Mouse (Mus musculus): ENCODE measurements at regions not wholly inside any gene's neighbourhood (a gene's known extent, or its start where the extent isn't known, plus 50 kb on each side); places are given as distances from the start of the nearest gene placed in this dataset.

GRCm38 (mm10) chr2:180854349-180855004 lies 66.3 kb downstream of the Ythdf1 start:
- TF ChIP-seq POLR2A (IDR thresholded peaks at IDR 0.05; ENCODE audit: extremely low read depth, insufficient read depth, low read length), result no peak
- no peak for TF ChIP-seq CTCF (IDR thresholded peaks at IDR 0.05; ENCODE audit: extremely low read depth, insufficient read depth, low read length)

All from cortical plate, adult 2 months (tissue).